Mouse (Mus musculus): ENCODE data around the gene Gm9833.

DNA sequence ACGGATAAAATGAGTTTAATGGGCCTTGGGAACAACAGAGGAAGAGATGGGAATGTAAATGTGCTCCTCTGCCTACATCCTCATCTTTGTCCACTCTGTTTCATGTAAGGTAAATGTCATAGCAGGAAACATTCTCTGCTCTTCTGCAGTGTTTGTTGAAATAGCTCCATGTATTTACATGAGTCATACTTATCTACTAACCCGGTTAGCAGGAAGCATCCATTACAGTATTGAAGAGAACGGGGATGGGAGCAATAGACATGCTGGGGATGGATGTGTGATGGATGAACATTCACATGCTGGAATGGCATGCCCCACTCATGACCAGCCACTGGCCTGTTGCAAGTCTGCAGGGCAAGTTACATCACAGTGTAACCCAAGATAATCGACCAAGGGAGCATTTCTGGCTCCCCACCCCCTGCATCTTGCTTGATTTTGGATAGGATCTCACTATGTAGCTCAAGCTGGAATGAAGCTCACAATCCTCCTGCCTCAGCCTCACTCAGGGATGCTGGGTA is 5.3 kb upstream of the Gm9833 start:
- TF ChIP-seq CTCF (IDR thresholded peaks at IDR 0.05; ENCODE audit: low read depth) (no peak), EP300 (IDR thresholded peaks at IDR 0.05; ENCODE audit: low read depth) (no peak)

All from liver, embryonic 14.5 days (tissue).